Mouse (Mus musculus) ES-CJ7 (cell line): Measurements from ENCODE around the gene Kmt5b.

Source experiments
- DNase-seq: peaks from one replicate; pipeline ENCODE4 v3.0.0; 2011; ENCODE audit warnings: low read depth, low spot score

Gene Kmt5b

GRCm38 (mm10) chr19:3767276-3767780 lies at the start of gene Kmt5b:
Gene Kmt5b (plus strand): TSS chr19:3767421.
- DNase-seq: no peak

GRCm38 (mm10) chr19:3718481-3719361 lies 48.5 kb upstream of the Kmt5b start:
- DNase-seq: peak; percentile 93

- DNase-seq: peak; percentile 82
These were observed 47.8 kb upstream of the Kmt5b start for GRCm38 (mm10) chr19:3719362-3719891.

- DNase-seq: no peak
These were observed 44.1 kb upstream of the Kmt5b start for GRCm38 (mm10) chr19:3723170-3723569.

- DNase-seq: peak; percentile 75
These were observed 43.3 kb upstream of the Kmt5b start for GRCm38 (mm10) chr19:3723904-3724303.

- peak; percentile 87 for DNase-seq
These were observed 42.4 kb upstream of the Kmt5b start for GRCm38 (mm10) chr19:3724779-3725178.

GRCm38 (mm10) chr19:3728901-3729300 lies 38.3 kb upstream of the Kmt5b start:
- peak; percentile 51 for DNase-seq

- no peak for DNase-seq
These were observed 36.2 kb upstream of the Kmt5b start for GRCm38 (mm10) chr19:3730781-3731646.

- no peak for DNase-seq
These were observed 31.2 kb upstream of the Kmt5b start for GRCm38 (mm10) chr19:3736001-3736400.

GRCm38 (mm10) chr19:3739650-3740049 lies 27.6 kb upstream of the Kmt5b start:
- DNase-seq: no peak

- no peak for DNase-seq
These were observed 24.5 kb upstream of the Kmt5b start for GRCm38 (mm10) chr19:3742716-3743115.

- DNase-seq: no peak
These were observed 23.9 kb upstream of the Kmt5b start for GRCm38 (mm10) chr19:3743362-3743761.

GRCm38 (mm10) chr19:3743851-3744512 lies 23.2 kb upstream of the Kmt5b start:
- DNase-seq: peak; percentile 74

- no peak for DNase-seq
These were observed 14.5 kb upstream of the Kmt5b start for GRCm38 (mm10) chr19:3752621-3753239.

- DNase-seq: no peak
These were observed 14.0 kb upstream of the Kmt5b start for GRCm38 (mm10) chr19:3753240-3753633.

- DNase-seq: no peak
These were observed 13.5 kb upstream of the Kmt5b start for GRCm38 (mm10) chr19:3753738-3754137.

GRCm38 (mm10) chr19:3757861-3758260 lies 9.4 kb upstream of the Kmt5b start:
- peak; percentile 77 for DNase-seq

- DNase-seq: no peak
These were observed 1.9 kb upstream of the Kmt5b start for GRCm38 (mm10) chr19:3765221-3765820.

GRCm38 (mm10) chr19:3766378-3766777 lies 843 bp upstream of the Kmt5b start:
- DNase-seq: no peak
